Mouse (Mus musculus) ovary, adult 18-20 months (tissue): ENCODE measurements around the gene Olfr592.
"Not testable (repeated sequence)": the region's sequence is repeated elsewhere in the genome, so short reads cannot be mapped to it uniquely, and the experiment has no call there.

Experiments
- DNase-seq: peaks from one replicate; pipeline ENCODE4 v3.0.0; 2022; ENCODE audit warnings: low spot score, mixed read lengths

The Olfr592 gene

DNA sequence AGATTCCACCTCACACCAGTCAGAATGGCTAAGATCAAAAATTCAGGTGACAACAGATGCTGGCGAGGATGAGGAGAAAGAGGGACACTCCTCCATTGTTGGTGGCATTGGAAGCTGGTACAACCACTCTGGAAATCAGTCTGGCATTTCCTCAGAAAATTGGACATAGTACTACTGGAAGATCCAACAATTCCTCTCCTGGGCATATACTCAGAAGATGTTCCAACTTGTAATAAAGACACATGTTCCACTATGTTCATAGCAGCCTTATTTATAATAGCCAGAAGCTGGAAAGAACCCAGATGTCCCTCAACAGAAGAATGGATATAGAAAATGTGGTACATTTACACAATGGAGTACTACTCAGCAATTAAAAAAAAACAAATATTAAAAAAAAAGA lies at the start of gene Olfr592:
Gene Olfr592 (plus strand): TSS at position 301 of the 400 bp plus-strand sequence.
- DNase-seq = not testable (repeated sequence)

DNA sequence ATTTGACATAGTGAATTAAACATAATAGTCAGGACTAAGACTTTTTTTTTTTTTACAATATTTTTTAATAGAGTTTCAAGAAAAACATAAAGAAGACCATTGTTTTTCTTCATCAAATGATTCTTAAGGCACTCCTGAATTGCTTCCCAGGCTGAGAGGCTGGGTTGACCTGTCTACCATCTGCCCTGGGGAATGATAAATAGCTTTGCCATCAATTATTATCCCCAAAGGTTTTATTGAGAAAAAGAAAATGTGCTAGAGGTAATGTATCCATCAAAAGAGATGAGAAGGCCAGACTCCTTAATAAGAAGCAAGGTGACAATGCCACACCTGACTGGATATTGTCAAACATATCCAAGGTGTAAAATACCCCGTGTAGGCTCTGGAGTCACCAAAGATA lies 44.0 kb upstream of the Olfr592 start, which contains the start of gene Olfr588-ps1:
Gene Olfr588-ps1 (plus strand): TSS at position 301 of the 400 bp plus-strand sequence.
- DNase-seq = no peak

DNA sequence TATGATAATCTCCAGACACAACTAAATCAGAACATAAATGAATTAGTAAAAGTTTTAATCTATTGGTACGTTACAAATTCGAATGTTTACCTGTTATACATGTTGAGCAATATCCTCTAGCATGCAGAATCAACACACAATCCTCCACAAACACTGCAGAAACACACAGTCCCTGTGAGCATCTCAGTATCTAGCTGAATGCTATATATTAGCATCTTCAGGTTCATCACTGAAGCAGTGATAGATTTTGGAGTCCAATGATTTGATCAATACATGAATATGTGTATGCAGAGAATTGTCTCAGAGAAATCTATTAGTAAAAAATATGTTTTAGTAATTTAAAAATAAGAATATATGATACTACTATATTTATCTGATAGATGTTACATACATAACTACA lies 28.3 kb upstream of the Olfr592 start, which contains the start of gene Olfr589:
Gene Olfr589 (minus strand): TSS at position 101 of the 400 bp plus-strand sequence.
- no peak for DNase-seq

DNA sequence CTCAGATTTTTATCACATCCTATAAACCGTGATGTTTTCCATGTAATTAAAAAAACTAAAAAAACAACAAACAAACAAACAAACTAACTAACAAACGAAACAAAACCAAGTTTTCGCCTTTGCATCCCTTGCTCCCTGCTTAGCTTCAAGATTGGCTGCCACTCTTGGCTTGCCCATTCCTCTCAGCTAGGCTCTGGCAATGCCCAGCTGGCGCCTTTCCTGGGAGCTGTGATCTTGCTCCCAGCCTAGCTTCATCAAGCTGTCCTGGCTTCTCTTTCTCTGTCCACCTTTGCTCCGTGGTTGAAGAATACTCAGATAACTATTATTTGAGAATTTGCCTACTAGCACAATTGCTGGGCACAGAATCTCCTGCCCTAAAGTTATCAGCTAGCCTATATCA lies 14.9 kb upstream of the Olfr592 start:
- no peak for DNase-seq

- no peak for DNase-seq
Observed at GRCm38 (mm10) chr7:103178240-103178639, 6.4 kb upstream of the Olfr592 start, which contains the start of gene Olfr591. TSS of gene Olfr591 (minus strand) at chr7:103178340.

GRCm38 (mm10) chr7:103211562-103211961 lies 27.0 kb downstream of the Olfr592 start, which contains the start of gene Olfr593:
TSS of gene Olfr593 (plus strand) at chr7:103211862.
- no peak for DNase-seq

GRCm38 (mm10) chr7:103212050-103212449 lies 27.4 kb downstream of the Olfr592 start:
- not testable (repeated sequence) for DNase-seq

- DNase-seq = no peak
Observed at GRCm38 (mm10) chr7:103216696-103217095, 32.1 kb downstream of the Olfr592 start, which contains the start of gene Olfr594. TSS of gene Olfr594 (plus strand) at chr7:103216996.
